Mouse (Mus musculus) hindbrain, embryonic 16.5 days (tissue): ENCODE data around the gene Akap2. TPM values are rescaled to one million over a fixed set of nuclear protein-coding genes. Genes with fewer than 3 reads are reported as not detected.

Experiments used
- ATAC-seq: fragments of 200-750 bp; cut with Nextera tagmentation; 2 replicates; pipeline ENCODE4 v1.8.0; 2017; ENCODE audit warnings: moderate TSS enrichment, moderate library complexity
- H3K27ac ChIP-seq: fragments of 300-500 bp; sonication (generic); 2 replicates; pipeline ENCODE4 v1.5.1; 2014; ENCODE audit warnings: low read depth, mild to moderate bottlenecking, control low read depth, low read length, moderate library complexity
- H3K27me3 ChIP-seq: fragments of 300-500 bp; sonication (generic); replicated peaks from 2 replicates; pipeline ENCODE4 v1.6.1; 2014; ENCODE audit warnings: low read length; ENCODE audit not compliant: control insufficient read depth, insufficient read depth
- H3K36me3 ChIP-seq: fragments of 300-500 bp; sonication (generic); 2 replicates; pipeline ENCODE4 v1.6.1; 2014; ENCODE audit warnings: mild to moderate bottlenecking, low read length, moderate library complexity, mixed read lengths; ENCODE audit not compliant: control insufficient read depth, insufficient read depth
- H3K4me1 ChIP-seq: fragments of 300-500 bp; sonication (generic); 2 replicates; pipeline ENCODE4 v1.6.1; 2014; ENCODE audit warnings: low read depth, low read length; ENCODE audit not compliant: control insufficient read depth, insufficient read depth
- H3K4me2 ChIP-seq: fragments of 300-500 bp; sonication (generic); 2 replicates; pipeline ENCODE4 v1.6.1; 2014; ENCODE audit warnings: mild to moderate bottlenecking, low read length, control low read depth, moderate library complexity
- H3K4me3 ChIP-seq: fragments of 300-500 bp; sonication (generic); 2 replicates; pipeline ENCODE4 v1.5.1; 2014; ENCODE audit warnings: mild to moderate bottlenecking, low read length, control low read depth, moderate library complexity
- H3K9ac ChIP-seq: fragments of 300-500 bp; sonication (generic); 2 replicates; pipeline ENCODE4 v1.6.1; 2014; ENCODE audit warnings: low read depth, mild to moderate bottlenecking, control low read depth, low read length, moderate library complexity
- H3K9me3 ChIP-seq: fragments of 300-500 bp; sonication (generic); 2 replicates; pipeline ENCODE4 v1.6.1; 2014; ENCODE audit warnings: mild to moderate bottlenecking, low read length, moderate library complexity; ENCODE audit not compliant: control insufficient read depth
- WGBS: fragments of 180-500 bp; shearing (Covaris S2); extraction: QIAGEN DNeasy Blood & Tissue Kit; methylation state at CpG from one replicate; pipeline ENCODE4 v1.1.7; 2014; 5-methylcytosine and 5-hydroxymethylcytosine counted together
- polyA plus RNA-seq: library from polyadenylated mRNA; unstranded; fragments of >200 nt; fragmentation: Nextera tagmentation; extraction: Ambion mirVana; gene quantifications from 2 replicates; pipeline ENCODE4 v1.2.1, GENCODE M21; 2015

Akap2 gene
- polyA plus RNA-seq, 1 experiment from 2014 or later = 11.4 TPM

- 9% methylated on average over 1 of the region's 1 CpGs for WGBS
- Histone ChIP-seq H3K36me3 (no peaks in the 10 kb centered on the region), H3K27me3 (no peaks in the 10 kb centered on the region), H3K9ac (no peak overlapping the region), H3K4me1 (peaks cover 2% of the 10 kb centered on the region; the same call in 1 of the 2 replicates), H3K4me3 (no peak overlapping the region), H3K4me2 (no peak overlapping the region), H3K9me3 (no peaks in the 10 kb centered on the region), H3K27ac (no peak overlapping the region)
- no peak for ATAC-seq
These were observed 124.5 kb downstream of the Akap2 start for GRCm38 (mm10) chr4:57841911-57842310.

- Histone ChIP-seq H3K27ac (no peak overlapping the region), H3K4me2 (no peak overlapping the region), H3K4me1 (peaks cover 2% of the 10 kb centered on the region; the same call in 1 of the 2 replicates), H3K9ac (no peak overlapping the region), H3K4me3 (no peak overlapping the region), H3K9me3 (no peaks in the 10 kb centered on the region), H3K36me3 (no peaks in the 10 kb centered on the region), H3K27me3 (no peaks in the 10 kb centered on the region)
- 76% methylated on average over 11 of the region's 11 CpGs for WGBS
- ATAC-seq = no peak
These were observed 125.2 kb downstream of the Akap2 start for GRCm38 (mm10) chr4:57842472-57843305.

GRCm38 (mm10) chr4:57845031-57845431 is 127.6 kb downstream of the Akap2 start:
- Histone ChIP-seq H3K9me3 (no peaks in the 10 kb centered on the region), H3K9ac (peak overlapping the region; percentile 20; the same call in 1 of the 2 replicates), H3K4me2 (peak overlapping the region; percentile 31), H3K27me3 (no peaks in the 10 kb centered on the region), H3K4me3 (peak overlapping the region; percentile 19), H3K4me1 (peaks cover 2% of the 10 kb centered on the region; the same call in 1 of the 2 replicates), H3K27ac (peak overlapping the region; percentile 42), H3K36me3 (no peaks in the 10 kb centered on the region)
- peak; percentile 80 for ATAC-seq
- WGBS = 1% methylated on average over 10 of the region's 10 CpGs

GRCm38 (mm10) chr4:57845541-57846210 is 128.2 kb downstream of the Akap2 start:
- peak overlapping the region; percentile 19 for H3K4me3 ChIP-seq
- no peaks in the 10 kb centered on the region for H3K36me3 ChIP-seq
- no peaks in the 10 kb centered on the region for H3K27me3 ChIP-seq
- WGBS = 13% methylated on average over 12 of the region's 12 CpGs
- peak overlapping the region; percentile 74 for H3K27ac ChIP-seq
- H3K4me2 ChIP-seq = peak overlapping the region; percentile 31
- ATAC-seq = no peak
- H3K9me3 ChIP-seq = no peaks in the 10 kb centered on the region
- H3K4me1 ChIP-seq = peaks cover 2% of the 10 kb centered on the region; the same call in 1 of the 2 replicates
- peak overlapping the region; percentile 6 for H3K9ac ChIP-seq

GRCm38 (mm10) chr4:57846381-57846990 is 129.0 kb downstream of the Akap2 start:
- no peak for ATAC-seq
- Histone ChIP-seq H3K4me1 (peaks cover 4% of the 10 kb centered on the region), H3K27ac (peak overlapping the region; percentile 74), H3K9me3 (no peaks in the 10 kb centered on the region), H3K36me3 (no peaks in the 10 kb centered on the region), H3K9ac (no peak overlapping the region), H3K27me3 (no peaks in the 10 kb centered on the region), H3K4me2 (peak overlapping the region; percentile 31), H3K4me3 (peak overlapping the region; percentile 19; the same call in 1 of the 2 replicates)
- 45% methylated on average over 12 of the region's 12 CpGs for WGBS

GRCm38 (mm10) chr4:57846991-57847422 is 129.6 kb downstream of the Akap2 start:
- H3K27me3 ChIP-seq = no peaks in the 10 kb centered on the region
- no peak overlapping the region for H3K9ac ChIP-seq
- WGBS = 24% methylated on average over 8 of the region's 8 CpGs
- no peak overlapping the region for H3K4me3 ChIP-seq
- no peaks in the 10 kb centered on the region for H3K9me3 ChIP-seq
- ATAC-seq = peak; percentile 55
- H3K4me1 ChIP-seq = peaks cover 7% of the 10 kb centered on the region
- no peaks in the 10 kb centered on the region for H3K36me3 ChIP-seq
- H3K27ac ChIP-seq = peak overlapping the region; percentile 9
- peak overlapping the region; percentile 15 for H3K4me2 ChIP-seq

GRCm38 (mm10) chr4:57847676-57848075 is 130.2 kb downstream of the Akap2 start:
- Histone ChIP-seq H3K9me3 (no peaks in the 10 kb centered on the region), H3K4me1 (peaks cover 7% of the 10 kb centered on the region), H3K4me2 (peak overlapping the region; percentile 15), H3K9ac (no peak overlapping the region), H3K4me3 (no peak overlapping the region), H3K27ac (peak overlapping the region; percentile 9), H3K36me3 (no peaks in the 10 kb centered on the region), H3K27me3 (no peaks in the 10 kb centered on the region)
- 80% methylated on average over 3 of the region's 3 CpGs for WGBS
- ATAC-seq = no peak

- H3K4me3 ChIP-seq = no peak overlapping the region
- 88% methylated on average over 6 of the region's 6 CpGs for WGBS
- peaks cover 7% of the 10 kb centered on the region for H3K4me1 ChIP-seq
- H3K9ac ChIP-seq = no peak overlapping the region
- H3K27me3 ChIP-seq = no peaks in the 10 kb centered on the region
- H3K36me3 ChIP-seq = no peaks in the 10 kb centered on the region
- no peaks in the 10 kb centered on the region for H3K9me3 ChIP-seq
- ATAC-seq = no peak
- H3K27ac ChIP-seq = no peak overlapping the region
- H3K4me2 ChIP-seq = no peak overlapping the region
These were observed 132.0 kb downstream of the Akap2 start for GRCm38 (mm10) chr4:57849465-57849864.

GRCm38 (mm10) chr4:57851731-57852130 is 134.3 kb downstream of the Akap2 start:
- no peak overlapping the region for H3K4me2 ChIP-seq
- H3K4me1 ChIP-seq = peaks cover 5% of the 10 kb centered on the region; the same call in 1 of the 2 replicates
- 74% methylated on average over 1 of the region's 1 CpGs for WGBS
- no peak overlapping the region for H3K9ac ChIP-seq
- no peaks in the 10 kb centered on the region for H3K27me3 ChIP-seq
- no peak overlapping the region for H3K4me3 ChIP-seq
- H3K27ac ChIP-seq = no peak overlapping the region
- no peak for ATAC-seq
- H3K36me3 ChIP-seq = peaks cover 14% of the 10 kb centered on the region
- no peaks in the 10 kb centered on the region for H3K9me3 ChIP-seq
